Mouse (Mus musculus): ENCODE measurements around the gene Gatc. TPM values are rescaled to one million over a fixed set of nuclear protein-coding genes. Genes with fewer than 3 reads are reported as not detected.

The Gatc gene
- polyA plus RNA-seq, 1 experiment from 2014 or later = 41.2 TPM

- no peak overlapping the region for H3K4me3 ChIP-seq
- no peaks in the 10 kb centered on the region; the same call in 1 of the 2 replicates for H3K9me3 ChIP-seq
- H3K36me3 ChIP-seq = no peaks in the 10 kb centered on the region
- no peak for DNase-seq (ENCODE audit: low spot score)
- WGBS = 59% methylated on average over 13 of the region's 13 CpGs
- H3K4me1 ChIP-seq (replicated peaks) = peaks cover 19% of the 10 kb centered on the region
- H3K27me3 ChIP-seq (ENCODE audit: insufficient read depth, poor library complexity, severe bottlenecking) = no peaks in the 10 kb centered on the region
- peak overlapping the region; percentile 56 for H3K27ac ChIP-seq
Observed at GRCm38 (mm10) chr5:115355070-115355469, 14.1 kb upstream of the Gatc start.

DNA sequence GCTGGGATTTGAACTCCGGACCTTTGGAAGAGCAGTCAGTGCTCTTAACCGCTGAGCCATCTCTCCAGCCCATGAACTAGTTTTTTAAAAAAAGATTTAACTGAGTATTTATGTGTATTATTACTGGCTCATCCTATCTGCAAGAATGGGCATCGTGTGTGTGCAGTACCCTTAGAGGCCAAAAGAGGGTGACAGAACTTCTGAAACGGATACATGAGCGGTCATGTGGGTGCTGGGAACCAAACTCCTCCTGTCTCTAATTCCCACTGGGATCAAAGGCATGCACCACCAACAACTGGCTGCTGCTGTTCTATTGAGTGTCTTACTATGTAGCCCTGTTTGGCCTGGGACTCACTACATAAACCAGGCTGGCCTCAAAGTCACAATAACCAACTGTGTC lies 10.4 kb upstream of the Gatc start:
- no peaks in the 10 kb centered on the region for H3K27me3 ChIP-seq (ENCODE audit: insufficient read depth, poor library complexity, severe bottlenecking)
- peaks cover 29% of the 10 kb centered on the region for H3K4me1 ChIP-seq (replicated peaks)
- WGBS = 79% methylated on average over 5 of the region's 5 CpGs
- no peak overlapping the region for H3K4me3 ChIP-seq
- peaks cover 9% of the 10 kb centered on the region for H3K36me3 ChIP-seq
- DNase-seq (ENCODE audit: low spot score) = no peak
- H3K27ac ChIP-seq = no peak overlapping the region
- H3K9me3 ChIP-seq = no peaks in the 10 kb centered on the region; the same call in 1 of the 2 replicates

DNA sequence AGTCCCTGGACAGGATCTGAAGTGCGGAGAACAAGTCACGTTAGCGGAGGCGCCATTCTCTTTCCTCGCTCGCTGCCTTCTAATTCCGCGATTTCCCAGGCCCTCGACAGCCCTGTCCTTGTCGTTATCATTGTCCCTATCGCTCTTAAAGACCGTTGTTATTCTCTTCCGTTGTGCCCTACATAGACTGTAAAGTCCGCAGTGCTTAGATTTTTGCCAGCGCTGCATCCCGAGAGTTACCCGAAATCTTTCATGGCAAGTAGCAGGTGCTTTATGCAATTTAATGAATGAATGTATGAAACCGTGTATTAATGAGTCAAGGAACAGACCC lies 8.2 kb upstream of the Gatc start:
- H3K36me3 ChIP-seq = peaks cover 30% of the 10 kb centered on the region
- peaks cover 22% of the 10 kb centered on the region for H3K4me1 ChIP-seq (replicated peaks)
- 1% methylated on average over 18 of the region's 18 CpGs for WGBS
- no peak for DNase-seq (ENCODE audit: low spot score)
- H3K27ac ChIP-seq = peak overlapping the region; percentile 91
- peak overlapping the region; percentile 75 for H3K4me3 ChIP-seq
- no peaks in the 10 kb centered on the region for H3K27me3 ChIP-seq (ENCODE audit: insufficient read depth, poor library complexity, severe bottlenecking)
- no peaks in the 10 kb centered on the region; the same call in 1 of the 2 replicates for H3K9me3 ChIP-seq

DNA sequence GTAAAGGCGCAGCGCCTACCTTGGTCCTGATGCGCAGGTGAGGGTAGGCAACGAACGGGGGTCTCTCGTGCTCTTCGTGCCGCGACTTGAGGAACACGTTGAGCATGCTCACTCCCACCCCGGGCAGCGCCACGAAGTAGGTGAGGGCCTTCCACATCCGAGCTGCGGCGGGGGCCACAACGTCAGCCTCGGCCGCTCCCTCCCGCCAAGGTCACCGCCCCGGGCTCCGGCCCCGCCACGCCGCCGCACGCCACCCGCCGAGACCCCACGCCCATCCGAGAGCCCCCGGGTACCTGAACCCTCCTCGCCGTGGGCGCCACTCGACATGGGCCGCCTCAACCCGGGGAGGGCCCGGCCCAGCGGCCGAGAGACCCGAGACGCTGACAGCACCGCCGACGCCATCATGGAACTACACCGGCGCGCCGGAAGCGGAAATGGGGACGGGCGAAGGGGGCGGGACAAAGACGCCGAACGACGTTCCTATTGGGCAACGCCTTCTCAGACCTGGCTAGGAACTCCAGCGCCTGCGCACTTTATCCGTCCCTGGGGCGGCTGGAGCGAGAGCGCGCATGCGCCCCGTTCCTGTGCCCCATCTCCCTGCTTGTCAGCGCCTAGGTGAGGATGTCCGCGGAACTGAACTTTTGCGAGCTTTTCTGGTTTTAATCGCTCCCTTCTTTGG lies 7.7 kb upstream of the Gatc start, which contains the start of gene Cox6a1:
Cox6a1 (minus strand) TSS at position 436 of the 679 bp plus-strand sequence.
- H3K27ac ChIP-seq = peak within 1 kb of the TSS; percentile 91
- DNase-seq (ENCODE audit: low spot score) = peak; percentile 99
- WGBS = under 1% methylated on average over 74 of the region's 74 CpGs
- H3K4me1 ChIP-seq (replicated peaks) = peaks cover 20% of the 10 kb centered on the region
- H3K27me3 ChIP-seq (ENCODE audit: insufficient read depth, poor library complexity, severe bottlenecking) = no peaks in the 10 kb centered on the region
- H3K4me3 ChIP-seq = peak within 1 kb of the TSS; percentile 75
- peaks cover 35% of the 10 kb centered on the region for H3K36me3 ChIP-seq
- H3K9me3 ChIP-seq = no peaks in the 10 kb centered on the region; the same call in 1 of the 2 replicates

GRCm38 (mm10) chr5:115347564-115347963 lies 6.6 kb upstream of the Gatc start:
- Histone ChIP-seq H3K27ac (no peak overlapping the region), H3K36me3 (peaks cover 47% of the 10 kb centered on the region), H3K4me3 (peak overlapping the region; percentile 75), H3K9me3 (no peaks in the 10 kb centered on the region; the same call in 1 of the 2 replicates), H3K4me1 (replicated peaks) (peaks cover 19% of the 10 kb centered on the region), H3K27me3 (ENCODE audit: insufficient read depth, poor library complexity, severe bottlenecking) (no peaks in the 10 kb centered on the region)
- DNase-seq (ENCODE audit: low spot score) = peak; percentile 80
- WGBS = 9% methylated on average over 5 of the region's 5 CpGs

DNA sequence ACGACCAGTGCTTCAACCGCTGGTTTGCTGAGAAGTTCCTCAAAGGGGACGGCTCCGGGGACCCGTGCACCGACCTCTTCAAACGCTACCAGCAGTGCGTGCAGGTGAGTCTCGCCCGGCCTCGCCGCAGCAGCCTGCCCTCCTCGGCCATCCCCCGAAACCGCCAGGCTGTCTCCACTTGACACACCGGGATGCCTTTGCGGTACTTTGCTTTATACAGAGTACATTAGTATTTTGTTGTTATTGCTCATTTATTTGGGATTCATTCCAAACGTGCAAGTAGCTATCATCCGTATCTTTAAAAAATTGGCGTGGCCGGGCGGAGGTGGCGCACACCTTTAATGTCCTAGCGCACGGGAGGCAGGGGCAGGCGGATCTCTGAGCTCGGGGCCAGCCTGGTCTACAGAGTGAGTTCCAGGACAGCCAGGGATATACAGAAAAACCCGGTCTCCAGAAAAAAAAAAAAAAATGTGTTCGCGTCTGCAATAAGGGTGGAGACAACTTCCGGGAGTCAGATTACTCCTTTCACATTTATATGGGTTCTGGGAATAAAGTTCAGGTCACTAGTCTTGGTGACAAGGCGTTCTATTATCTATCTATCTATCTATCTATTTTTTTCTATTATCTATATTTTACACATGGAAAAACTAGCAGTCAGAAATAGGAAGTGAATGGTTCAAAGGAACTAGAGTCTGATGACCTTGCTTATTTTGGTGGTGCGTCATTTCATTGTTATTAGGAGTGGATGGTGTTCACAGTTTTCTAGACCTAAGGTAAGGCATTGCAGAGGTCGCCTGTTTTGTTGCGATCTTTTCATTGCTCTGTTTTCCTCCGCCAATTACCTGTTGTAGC lies 562 bp upstream of the Gatc start:
- WGBS = 13% methylated on average over 36 of the region's 36 CpGs
- no peak for DNase-seq (ENCODE audit: low spot score)
- peaks cover 22% of the 10 kb centered on the region for H3K4me1 ChIP-seq (replicated peaks)
- H3K4me3 ChIP-seq = peak overlapping the region; percentile 90
- peak overlapping the region; percentile 95 for H3K27ac ChIP-seq
- no peaks in the 10 kb centered on the region for H3K9me3 ChIP-seq
- H3K36me3 ChIP-seq = peaks cover 64% of the 10 kb centered on the region
- H3K27me3 ChIP-seq (ENCODE audit: insufficient read depth, poor library complexity, severe bottlenecking) = no peaks in the 10 kb centered on the region

DNA sequence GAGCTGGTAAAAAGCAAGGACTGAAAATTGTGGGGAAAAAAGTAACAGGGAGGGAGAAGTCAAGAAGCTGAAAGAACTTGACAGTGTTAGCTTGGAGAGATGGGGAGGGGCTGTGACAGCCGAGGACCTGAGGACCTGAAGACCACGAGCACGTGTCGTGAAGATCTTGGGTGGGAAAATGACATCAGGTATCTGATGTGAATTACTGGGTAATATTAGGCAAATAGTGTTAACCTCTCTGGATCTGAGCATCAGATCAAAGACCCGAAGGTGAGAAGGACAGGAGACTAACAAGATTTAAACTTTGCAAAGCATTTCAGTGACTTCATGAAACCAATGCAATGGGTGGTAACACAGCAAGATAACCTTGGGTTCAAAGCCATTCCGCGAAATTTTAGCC lies 971 bp downstream of the Gatc start:
- WGBS = 42% methylated on average over 7 of the region's 7 CpGs
- peak overlapping the region; percentile 95; the same call in 1 of the 2 replicates for H3K27ac ChIP-seq
- H3K27me3 ChIP-seq (ENCODE audit: insufficient read depth, poor library complexity, severe bottlenecking) = no peaks in the 10 kb centered on the region
- H3K9me3 ChIP-seq = no peaks in the 10 kb centered on the region
- peaks cover 22% of the 10 kb centered on the region for H3K4me1 ChIP-seq (replicated peaks)
- H3K36me3 ChIP-seq = peaks cover 64% of the 10 kb centered on the region
- H3K4me3 ChIP-seq = peak overlapping the region; percentile 90
- DNase-seq (ENCODE audit: low spot score) = no peak

- Histone ChIP-seq H3K27ac (no peak overlapping the region), H3K4me3 (no peak overlapping the region), H3K4me1 (replicated peaks) (peaks cover 11% of the 10 kb centered on the region), H3K36me3 (peaks cover 99% of the 10 kb centered on the region), H3K9me3 (no peaks in the 10 kb centered on the region), H3K27me3 (ENCODE audit: insufficient read depth, poor library complexity, severe bottlenecking) (no peaks in the 10 kb centered on the region)
- 86% methylated on average over 3 of the region's 3 CpGs for WGBS
- no peak for DNase-seq (ENCODE audit: low spot score)
Observed at GRCm38 (mm10) chr5:115333626-115334025, 7.4 kb downstream of the Gatc start.

- H3K4me3 ChIP-seq = 0 out of 2 replicates have a peak overlapping the region, but pooled peaks have one; percentile 3
- H3K27ac ChIP-seq = no peak overlapping the region
- H3K27me3 ChIP-seq (ENCODE audit: insufficient read depth, poor library complexity, severe bottlenecking) = no peaks in the 10 kb centered on the region
- peaks cover 22% of the 10 kb centered on the region for H3K4me1 ChIP-seq (replicated peaks)
- no peaks in the 10 kb centered on the region for H3K9me3 ChIP-seq
- DNase-seq (ENCODE audit: low spot score) = no peak
- peaks cover 73% of the 10 kb centered on the region for H3K36me3 ChIP-seq
- 92% methylated on average over 9 of the region's 9 CpGs for WGBS
Observed at GRCm38 (mm10) chr5:115330955-115331354, 10.0 kb downstream of the Gatc start.

DNA sequence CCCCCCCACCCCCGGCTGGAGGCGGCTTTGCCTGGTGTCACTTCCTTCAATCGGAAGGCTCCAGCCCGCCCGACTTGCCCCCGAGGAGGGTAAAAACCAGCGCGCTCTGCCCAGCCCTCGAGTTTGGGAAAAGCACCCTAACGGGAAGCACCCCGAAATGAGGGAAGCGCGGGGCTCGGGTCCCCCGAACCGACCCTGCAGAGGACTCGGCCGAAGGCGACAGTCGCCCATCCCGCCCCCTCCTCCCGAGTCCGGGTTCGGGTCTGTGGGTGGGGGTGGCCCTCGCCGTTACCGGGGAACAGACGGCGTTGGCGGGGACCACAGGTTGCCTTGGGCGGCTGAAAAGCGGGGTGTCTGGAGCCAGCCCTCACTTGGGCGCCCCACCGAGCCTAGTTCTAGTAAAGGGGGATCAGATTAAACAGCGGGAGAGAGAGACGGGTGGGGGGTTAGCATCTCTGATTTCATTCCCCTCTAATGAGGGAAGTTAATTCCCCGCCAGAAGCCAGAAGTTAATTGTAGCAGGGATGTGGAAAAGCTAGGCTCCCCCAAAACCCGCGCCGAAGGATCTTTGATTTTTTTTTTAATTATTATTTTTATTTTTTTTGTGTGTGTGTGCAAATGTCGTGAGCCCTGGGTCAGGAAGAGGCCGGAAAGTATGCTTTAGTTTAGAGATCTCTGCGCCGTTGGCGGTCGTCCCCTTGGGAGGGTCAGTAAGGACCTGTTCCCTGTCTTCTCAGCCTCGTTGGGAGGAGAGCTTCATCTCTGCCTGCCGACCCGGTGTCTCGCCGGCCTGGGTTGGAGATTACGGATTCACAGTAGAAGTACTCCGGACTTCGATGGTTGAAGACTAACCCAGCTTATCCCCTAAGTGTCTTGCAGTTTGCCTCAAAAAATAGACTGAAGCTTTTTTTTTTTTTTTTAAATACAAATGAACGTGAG lies 13.1 kb downstream of the Gatc start:
- Histone ChIP-seq H3K27me3 (ENCODE audit: insufficient read depth, poor library complexity, severe bottlenecking) (no peaks in the 10 kb centered on the region), H3K36me3 (peaks cover 42% of the 10 kb centered on the region), H3K27ac (peak overlapping the region; percentile 98), H3K4me1 (replicated peaks) (peaks cover 27% of the 10 kb centered on the region), H3K9me3 (no peaks in the 10 kb centered on the region), H3K4me3 (peak overlapping the region; percentile 100)
- peak; percentile 14 for DNase-seq (ENCODE audit: low spot score)
- WGBS = 2% methylated on average over 55 of the region's 55 CpGs

- H3K27me3 ChIP-seq (ENCODE audit: insufficient read depth, poor library complexity, severe bottlenecking) = no peaks in the 10 kb centered on the region
- peaks cover 33% of the 10 kb centered on the region for H3K36me3 ChIP-seq
- WGBS = 1% methylated on average over 96 of the region's 97 CpGs
- H3K4me1 ChIP-seq (replicated peaks) = peaks cover 27% of the 10 kb centered on the region
- peak within 1 kb of the TSS; percentile 98 for H3K27ac ChIP-seq
- DNase-seq (ENCODE audit: low spot score) = peak; percentile 94
- no peaks in the 10 kb centered on the region for H3K9me3 ChIP-seq
- peak within 1 kb of the TSS; percentile 100 for H3K4me3 ChIP-seq
Observed at GRCm38 (mm10) chr5:115326875-115327609, 13.9 kb downstream of the Gatc start, which contains the start of gene Srsf9. Gene Srsf9 (plus strand): TSS chr5:115327177.
